Mouse (Mus musculus) hindbrain, embryonic 12.5 days (tissue): Measurements from ENCODE around the gene 5730455P16Rik. TPM values are rescaled to one million over a fixed set of nuclear protein-coding genes. Genes with fewer than 3 reads are reported as not detected.
"Not testable (repeated sequence)": the region's sequence is repeated elsewhere in the genome, so short reads cannot be mapped to it uniquely, and the experiment has no call there.

Experiments used
- ATAC-seq: fragments of 200-750 bp; cut with Nextera tagmentation; 2 replicates; pipeline ENCODE4 v1.8.0; 2017; ENCODE audit warnings: moderate TSS enrichment; ENCODE audit not compliant: low FRiP score
- H3K27ac ChIP-seq: fragments of 300-500 bp; sonication (generic); 2 replicates; pipeline ENCODE4 v1.5.1; 2016; ENCODE audit warnings: mild to moderate bottlenecking
- H3K27me3 ChIP-seq: fragments of 300-500 bp; sonication (generic); 2 replicates; pipeline ENCODE4 v1.6.1; 2016; ENCODE audit warnings: mild to moderate bottlenecking
- H3K36me3 ChIP-seq: fragments of 300-500 bp; sonication (generic); 2 replicates; pipeline ENCODE4 v1.6.1; 2016; ENCODE audit warnings: mild to moderate bottlenecking
- H3K4me1 ChIP-seq: fragments of 300-500 bp; sonication (generic); 2 replicates; pipeline ENCODE4 v1.6.1; 2016
- H3K4me2 ChIP-seq: fragments of 300-500 bp; sonication (generic); replicated peaks from 2 replicates; pipeline ENCODE4 v1.6.1; 2016; ENCODE audit warnings: mild to moderate bottlenecking
- H3K4me3 ChIP-seq: fragments of 300-500 bp; sonication (generic); 2 replicates; pipeline ENCODE4 v1.5.1; 2016; ENCODE audit warnings: mild to moderate bottlenecking
- H3K9ac ChIP-seq: fragments of 300-500 bp; sonication (generic); 2 replicates; pipeline ENCODE4 v1.6.1; 2016; ENCODE audit warnings: mild to moderate bottlenecking, moderate library complexity
- H3K9me3 ChIP-seq: fragments of 300-500 bp; sonication (generic); replicated peaks from 2 replicates; pipeline ENCODE4 v1.6.1; 2016; ENCODE audit warnings: mild to moderate bottlenecking
- WGBS: fragments of 180-500 bp; shearing (Covaris S2); methylation state at CpG from one replicate; pipeline ENCODE4 v1.1.7; 2016; 5-methylcytosine and 5-hydroxymethylcytosine counted together
- polyA plus RNA-seq: library from polyadenylated mRNA; unstranded; fragments of >200 nt; fragmentation: Nextera tagmentation; extraction: Ambion mirVana; gene quantifications from 2 replicates; pipeline ENCODE4 v1.2.1, GENCODE M21; 2016

Gene 5730455P16Rik
- 28.7 and 31.4 TPM in 2 replicates for polyA plus RNA-seq

- peak within 1 kb of the TSS; percentile 97 for H3K9ac ChIP-seq
- H3K36me3 ChIP-seq = peaks cover 20% of the 10 kb centered on the region
- H3K27me3 ChIP-seq = no peaks in the 10 kb centered on the region
- no peaks in the 10 kb centered on the region for H3K9me3 ChIP-seq
- peak within 1 kb of the TSS; percentile 89 for H3K27ac ChIP-seq
- ATAC-seq = peak; percentile 77
- peaks cover 8% of the 10 kb centered on the region for H3K4me1 ChIP-seq
- peak within 1 kb of the TSS; percentile 85 for H3K4me2 ChIP-seq
- 2% methylated on average over 43 of the region's 43 CpGs for WGBS
- peak within 1 kb of the TSS; percentile 78 for H3K4me3 ChIP-seq
Measured at GRCm38 (mm10) chr11:80377712-80378451, at the start of gene 5730455P16Rik. Gene 5730455P16Rik, minus strand, starts transcription at chr11:80378034.

GRCm38 (mm10) chr11:80426029-80426813 lies 48.4 kb upstream of the 5730455P16Rik start:
- not testable (repeated sequence) for H3K27ac ChIP-seq, H3K36me3 ChIP-seq, H3K4me2 ChIP-seq, H3K4me1 ChIP-seq, H3K9me3 ChIP-seq, H3K9ac ChIP-seq, ATAC-seq, H3K4me3 ChIP-seq, H3K27me3 ChIP-seq
- WGBS = 78% methylated on average over 16 of the region's 16 CpGs

- Histone ChIP-seq H3K27me3 (no peaks in the 10 kb centered on the region), H3K36me3 (no peaks in the 10 kb centered on the region), H3K9ac (no peak overlapping the region), H3K4me1 (peaks cover 9% of the 10 kb centered on the region), H3K4me3 (no peak overlapping the region), H3K27ac (no peak overlapping the region), H3K9me3 (no peaks in the 10 kb centered on the region), H3K4me2 (no peak overlapping the region)
- ATAC-seq = no peak
- WGBS = 65% methylated on average over 5 of the region's 5 CpGs
Measured at GRCm38 (mm10) chr11:80425247-80425778, 47.5 kb upstream of the 5730455P16Rik start.

GRCm38 (mm10) chr11:80424691-80425090 lies 46.9 kb upstream of the 5730455P16Rik start:
- WGBS = 85% methylated on average over 2 of the region's 2 CpGs
- H3K27ac ChIP-seq = no peak overlapping the region
- H3K4me2 ChIP-seq = no peak overlapping the region
- H3K9ac ChIP-seq = no peak overlapping the region
- H3K9me3 ChIP-seq = no peaks in the 10 kb centered on the region
- no peak for ATAC-seq
- H3K4me3 ChIP-seq = no peak overlapping the region
- no peaks in the 10 kb centered on the region for H3K36me3 ChIP-seq
- no peaks in the 10 kb centered on the region for H3K27me3 ChIP-seq
- peaks cover 6% of the 10 kb centered on the region for H3K4me1 ChIP-seq

GRCm38 (mm10) chr11:80421421-80422047 lies 43.7 kb upstream of the 5730455P16Rik start:
- Histone ChIP-seq H3K27ac (no peak overlapping the region), H3K9ac (no peak overlapping the region), H3K27me3 (no peaks in the 10 kb centered on the region), H3K4me3 (no peak overlapping the region), H3K4me1 (no peaks in the 10 kb centered on the region), H3K9me3 (no peaks in the 10 kb centered on the region), H3K36me3 (peaks cover 7% of the 10 kb centered on the region), H3K4me2 (no peak overlapping the region)
- WGBS = 86% methylated on average over 7 of the region's 7 CpGs
- ATAC-seq = no peak

- WGBS = 64% methylated on average over 2 of the region's 2 CpGs
- Histone ChIP-seq H3K27ac (no peak overlapping the region), H3K4me3 (no peak overlapping the region), H3K27me3 (no peaks in the 10 kb centered on the region), H3K4me2 (no peak overlapping the region), H3K9ac (no peak overlapping the region), H3K36me3 (peaks cover 9% of the 10 kb centered on the region), H3K4me1 (no peaks in the 10 kb centered on the region), H3K9me3 (no peaks in the 10 kb centered on the region)
- ATAC-seq = no peak
Measured at GRCm38 (mm10) chr11:80420202-80420984, 42.6 kb upstream of the 5730455P16Rik start.

GRCm38 (mm10) chr11:80419743-80420142 lies 41.9 kb upstream of the 5730455P16Rik start:
- Histone ChIP-seq H3K36me3 (peaks cover 15% of the 10 kb centered on the region), H3K9me3 (no peaks in the 10 kb centered on the region), H3K27me3 (no peaks in the 10 kb centered on the region), H3K4me3 (no peak overlapping the region), H3K27ac (no peak overlapping the region), H3K4me2 (no peak overlapping the region), H3K9ac (no peak overlapping the region), H3K4me1 (no peaks in the 10 kb centered on the region)
- no peak for ATAC-seq
- 79% methylated on average over 1 of the region's 1 CpGs for WGBS

GRCm38 (mm10) chr11:80417085-80417484 lies 39.3 kb upstream of the 5730455P16Rik start:
- H3K27ac ChIP-seq = no peak overlapping the region
- peaks cover 23% of the 10 kb centered on the region for H3K36me3 ChIP-seq
- no peaks in the 10 kb centered on the region for H3K9me3 ChIP-seq
- no peak for ATAC-seq
- H3K4me1 ChIP-seq = no peaks in the 10 kb centered on the region
- WGBS = 94% methylated on average over 5 of the region's 5 CpGs
- no peak overlapping the region for H3K4me2 ChIP-seq
- H3K4me3 ChIP-seq = no peak overlapping the region
- no peaks in the 10 kb centered on the region for H3K27me3 ChIP-seq
- no peak overlapping the region for H3K9ac ChIP-seq

GRCm38 (mm10) chr11:80410377-80410776 lies 32.5 kb upstream of the 5730455P16Rik start:
- H3K36me3 ChIP-seq = peaks cover 58% of the 10 kb centered on the region
- 96% methylated on average over 2 of the region's 2 CpGs for WGBS

GRCm38 (mm10) chr11:80407878-80408277 lies 30.0 kb upstream of the 5730455P16Rik start:
- ATAC-seq = not testable (repeated sequence)

More at GRCm38 (mm10) chr11:80410377-80410776, 32.5 kb upstream of the 5730455P16Rik start:
- Histone ChIP-seq H3K27me3 (no peaks in the 10 kb centered on the region), H3K4me1 (no peaks in the 10 kb centered on the region), H3K9me3 (no peaks in the 10 kb centered on the region), H3K27ac (no peak overlapping the region), H3K4me2 (no peak overlapping the region), H3K4me3 (no peak overlapping the region), H3K9ac (no peak overlapping the region)
- no peak for ATAC-seq

GRCm38 (mm10) chr11:80396617-80397016 lies 18.8 kb upstream of the 5730455P16Rik start:
- Histone ChIP-seq H3K36me3 (peaks cover 70% of the 10 kb centered on the region), H3K9me3 (no peaks in the 10 kb centered on the region), H3K27me3 (no peaks in the 10 kb centered on the region), H3K4me2 (no peak overlapping the region), H3K9ac (no peak overlapping the region), H3K4me3 (no peak overlapping the region), H3K4me1 (no peaks in the 10 kb centered on the region), H3K27ac (no peak overlapping the region)
- ATAC-seq = no peak
- WGBS = 95% methylated on average over 4 of the region's 4 CpGs

More at GRCm38 (mm10) chr11:80407878-80408277, 30.0 kb upstream of the 5730455P16Rik start:
- H3K4me3 ChIP-seq, H3K9ac ChIP-seq, H3K9me3 ChIP-seq, H3K27ac ChIP-seq, H3K27me3 ChIP-seq, H3K4me1 ChIP-seq, H3K4me2 ChIP-seq: not testable (repeated sequence)
- H3K36me3 ChIP-seq = peaks cover 58% of the 10 kb centered on the region
- WGBS = 95% methylated on average over 6 of the region's 6 CpGs
